Mouse (Mus musculus): ENCODE measurements at regions not wholly inside any gene's neighbourhood (a gene's known extent, or its start where the extent isn't known, plus 50 kb on each side); places are given as distances from the start of the nearest gene placed in this dataset.

DNA sequence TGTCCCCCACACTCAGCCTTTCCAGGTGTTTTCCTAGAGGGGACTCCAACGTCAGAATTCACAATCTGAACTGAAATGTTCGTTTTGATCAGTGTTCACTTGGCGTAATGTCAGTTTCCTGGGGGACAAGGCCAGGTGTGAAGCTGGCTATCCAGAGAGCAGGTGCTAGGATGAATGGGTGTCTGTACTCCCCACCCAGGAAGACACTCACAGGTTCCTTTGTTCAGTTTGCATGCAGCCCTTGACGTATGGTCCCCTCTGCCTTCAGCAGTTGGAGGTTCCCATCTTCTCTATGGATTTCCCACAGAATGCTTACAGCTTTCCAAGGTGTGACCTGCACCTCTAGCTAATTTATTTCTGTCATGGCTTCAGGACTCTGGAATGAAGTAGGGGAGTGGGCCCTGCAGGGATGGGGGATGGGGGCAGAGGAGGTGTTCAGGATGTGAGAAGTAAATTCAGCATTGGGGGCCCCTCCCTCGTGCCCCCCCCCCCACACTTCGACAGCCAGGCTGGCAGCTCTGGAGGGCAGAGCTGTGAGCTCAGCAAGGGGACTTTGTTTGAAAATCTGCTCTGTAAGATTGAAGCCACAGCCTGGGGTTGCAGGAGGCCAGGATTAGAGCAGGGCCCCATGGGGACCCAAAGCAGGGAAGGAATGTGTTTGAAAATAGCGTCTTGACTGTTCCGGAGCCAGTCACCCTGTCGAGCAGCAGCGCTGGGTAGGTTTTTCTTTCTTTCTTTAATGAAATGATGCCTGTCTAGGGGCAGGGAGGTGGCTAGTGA lies 173.2 kb upstream of the Ubash3b start:
- no peaks in the 10 kb centered on the region for H3K79me3 ChIP-seq (ENCODE audit: low read depth)
- H3ac ChIP-seq (ENCODE audit: control insufficient read depth, insufficient read length, low read depth), result no peak overlapping the region
- no peaks in the 10 kb centered on the region for H3K27me3 ChIP-seq (ENCODE audit: control insufficient read depth, insufficient read depth, insufficient read length)
- H3K36me3 ChIP-seq (ENCODE audit: control insufficient read depth, insufficient read depth), result no peaks in the 10 kb centered on the region
- H3K79me2 ChIP-seq (ENCODE audit: control insufficient read depth, insufficient read depth), result no peaks in the 10 kb centered on the region
- no peak overlapping the region for H3K4me3 ChIP-seq (ENCODE audit: insufficient read depth, poor library complexity, severe bottlenecking)
- no peak for TF ChIP-seq USF1 (IDR thresholded peaks at IDR 0.05; ENCODE audit: low read depth)

DNA sequence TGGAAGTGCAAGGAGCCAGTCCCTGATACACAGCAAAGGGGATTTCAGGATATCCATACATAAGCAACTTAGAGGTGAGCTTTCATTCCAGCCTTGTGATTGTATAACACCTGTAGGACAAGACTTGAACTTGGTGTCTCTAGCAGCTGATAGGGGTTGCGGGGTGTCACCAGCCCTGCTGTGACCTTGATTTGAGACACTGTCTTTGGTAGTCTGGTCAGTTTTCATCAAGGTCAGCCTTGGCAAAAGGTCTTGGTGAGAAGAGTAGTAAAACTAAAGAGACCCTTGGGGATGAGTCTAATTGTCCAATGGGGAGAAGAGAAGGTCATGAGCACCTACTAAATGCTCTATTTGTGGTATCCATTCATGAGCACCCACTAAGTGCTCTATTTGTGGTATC lies 172.0 kb upstream of the Ubash3b start:
- Histone ChIP-seq H3K36me3 (ENCODE audit: control insufficient read depth, insufficient read depth) (no peaks in the 10 kb centered on the region), H3K27me3 (ENCODE audit: control insufficient read depth, insufficient read depth, insufficient read length) (no peaks in the 10 kb centered on the region), H3ac (ENCODE audit: control insufficient read depth, insufficient read length, low read depth) (no peak overlapping the region), H3K79me3 (ENCODE audit: low read depth) (no peaks in the 10 kb centered on the region), H3K79me2 (ENCODE audit: control insufficient read depth, insufficient read depth) (no peaks in the 10 kb centered on the region), H3K4me3 (ENCODE audit: insufficient read depth, poor library complexity, severe bottlenecking) (no peak overlapping the region)
- TF ChIP-seq USF1 (IDR thresholded peaks at IDR 0.05; ENCODE audit: low read depth) (no peak), MYOD1 (IDR thresholded peaks at IDR 0.05; ENCODE audit: control insufficient read depth, insufficient read length, low read depth) (no peak), FOSL1 (IDR thresholded peaks at IDR 0.05; ENCODE audit: insufficient read depth, low read length, poor library complexity, severe bottlenecking) (no peak), CTCF (IDR thresholded peaks at IDR 0.05; ENCODE audit: control insufficient read depth, insufficient read depth, insufficient read length) (no peak), MYOG (IDR thresholded peaks at IDR 0.05; ENCODE audit: control insufficient read depth, extremely low read depth, insufficient read length) (no peak), CEBPB (IDR thresholded peaks at IDR 0.05; ENCODE audit: low read depth) (no peak), MAX (IDR thresholded peaks at IDR 0.05) (no peak)

DNA sequence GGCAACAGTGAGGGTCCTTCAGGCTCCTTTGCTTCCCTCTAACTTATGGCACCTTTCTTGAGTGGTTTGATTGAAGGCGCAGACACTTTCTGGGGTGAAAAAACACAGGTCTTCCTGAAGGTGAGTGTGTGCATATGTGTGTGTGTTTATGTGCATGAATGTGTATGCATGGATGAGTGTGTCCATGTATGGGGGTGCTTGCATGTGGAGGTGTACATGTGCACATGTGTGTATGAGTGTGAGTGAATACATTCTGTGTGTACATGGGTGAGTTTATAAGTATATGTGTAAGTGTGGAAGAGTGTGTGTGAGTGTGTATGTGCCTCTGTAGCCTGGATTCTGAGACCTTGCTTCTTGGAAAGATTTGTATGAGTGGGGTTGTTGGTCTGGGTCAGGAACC lies 167.5 kb upstream of the Ubash3b start:
- Histone ChIP-seq H3K36me3 (ENCODE audit: control insufficient read depth, insufficient read depth) (no peaks in the 10 kb centered on the region), H3K79me3 (ENCODE audit: low read depth) (no peaks in the 10 kb centered on the region), H3ac (ENCODE audit: control insufficient read depth, insufficient read length, low read depth) (no peak overlapping the region), H3K27me3 (ENCODE audit: control insufficient read depth, insufficient read depth, insufficient read length) (no peaks in the 10 kb centered on the region), H3K4me3 (ENCODE audit: insufficient read depth, poor library complexity, severe bottlenecking) (no peak overlapping the region), H3K79me2 (ENCODE audit: control insufficient read depth, insufficient read depth) (no peaks in the 10 kb centered on the region)
- TF ChIP-seq MYOD1 (IDR thresholded peaks at IDR 0.05; ENCODE audit: control insufficient read depth, insufficient read length, low read depth) (no peak), CTCF (IDR thresholded peaks at IDR 0.05; ENCODE audit: control insufficient read depth, insufficient read depth, insufficient read length) (no peak), CEBPB (IDR thresholded peaks at IDR 0.05; ENCODE audit: low read depth) (no peak), USF1 (IDR thresholded peaks at IDR 0.05; ENCODE audit: low read depth) (no peak)

DNA sequence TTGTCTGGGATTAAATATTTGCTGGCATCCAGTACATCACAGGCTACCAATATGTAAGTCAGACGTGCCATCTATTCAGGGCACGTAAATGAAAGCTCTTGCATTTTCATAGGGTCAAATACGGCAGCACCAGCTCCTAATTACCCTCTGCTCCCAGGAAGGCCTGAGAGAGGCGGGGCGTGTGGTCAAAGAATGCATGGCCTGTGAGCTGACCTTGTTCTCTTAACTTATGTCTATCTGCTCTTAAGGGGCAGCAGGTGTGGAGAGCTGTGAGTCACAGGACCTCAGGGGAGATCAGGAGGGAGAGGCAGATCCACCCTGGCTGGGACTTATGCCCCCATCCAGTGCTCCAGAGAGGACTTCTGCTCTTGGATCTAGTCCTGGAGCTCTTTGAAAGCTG lies 167.0 kb upstream of the Ubash3b start:
- H3K79me3 ChIP-seq (ENCODE audit: low read depth), result no peaks in the 10 kb centered on the region
- H3ac ChIP-seq (ENCODE audit: control insufficient read depth, insufficient read length, low read depth), result no peak overlapping the region
- H3K36me3 ChIP-seq (ENCODE audit: control insufficient read depth, insufficient read depth), result no peaks in the 10 kb centered on the region
- TF ChIP-seq CEBPB (IDR thresholded peaks at IDR 0.05; ENCODE audit: low read depth) (no peak), MAX (IDR thresholded peaks at IDR 0.05) (no peak), MYOD1 (IDR thresholded peaks at IDR 0.05; ENCODE audit: control insufficient read depth, insufficient read length, low read depth) (no peak), CTCF (IDR thresholded peaks at IDR 0.05; ENCODE audit: control insufficient read depth, insufficient read depth, insufficient read length) (no peak), FOSL1 (IDR thresholded peaks at IDR 0.05; ENCODE audit: insufficient read depth, low read length, poor library complexity, severe bottlenecking) (no peak), MYOG (IDR thresholded peaks at IDR 0.05; ENCODE audit: control insufficient read depth, extremely low read depth, insufficient read length) (no peak), USF1 (IDR thresholded peaks at IDR 0.05; ENCODE audit: low read depth) (no peak)
- H3K4me3 ChIP-seq (ENCODE audit: insufficient read depth, poor library complexity, severe bottlenecking), result no peak overlapping the region
- no peaks in the 10 kb centered on the region for H3K79me2 ChIP-seq (ENCODE audit: control insufficient read depth, insufficient read depth)
- H3K27me3 ChIP-seq (ENCODE audit: control insufficient read depth, insufficient read depth, insufficient read length), result no peaks in the 10 kb centered on the region

DNA sequence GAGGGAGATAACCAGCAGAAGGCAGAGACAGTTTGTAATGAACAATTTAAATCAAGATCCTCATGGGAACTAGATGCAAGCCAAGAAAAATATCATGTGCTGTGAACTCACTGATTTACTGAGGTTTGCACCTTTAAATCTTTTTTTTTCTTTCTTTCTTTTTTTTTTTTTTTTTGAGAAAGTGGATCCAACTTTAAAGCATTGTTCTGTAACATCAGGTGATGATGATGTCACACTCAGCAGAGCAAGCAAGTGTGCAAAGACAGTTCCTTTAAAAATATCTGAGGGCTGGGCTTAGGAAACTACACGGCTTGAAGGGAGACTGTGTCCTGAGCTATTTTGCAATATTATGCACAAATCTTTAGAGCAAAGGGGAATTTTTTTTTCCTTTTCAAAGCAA lies 166.6 kb upstream of the Ubash3b start:
- H3K79me3 ChIP-seq (ENCODE audit: low read depth), result no peaks in the 10 kb centered on the region
- no peak for TF ChIP-seq MYOD1 (IDR thresholded peaks at IDR 0.05; ENCODE audit: control insufficient read depth, insufficient read length, low read depth)
- no peak for TF ChIP-seq CTCF (IDR thresholded peaks at IDR 0.05; ENCODE audit: control insufficient read depth, insufficient read depth, insufficient read length)
- H3K36me3 ChIP-seq (ENCODE audit: control insufficient read depth, insufficient read depth), result no peaks in the 10 kb centered on the region
- no peaks in the 10 kb centered on the region for H3K27me3 ChIP-seq (ENCODE audit: control insufficient read depth, insufficient read depth, insufficient read length)
- H3K79me2 ChIP-seq (ENCODE audit: control insufficient read depth, insufficient read depth), result no peaks in the 10 kb centered on the region
- H3K4me3 ChIP-seq (ENCODE audit: insufficient read depth, poor library complexity, severe bottlenecking), result no peak overlapping the region
- H3ac ChIP-seq (ENCODE audit: control insufficient read depth, insufficient read length, low read depth), result no peak overlapping the region

DNA sequence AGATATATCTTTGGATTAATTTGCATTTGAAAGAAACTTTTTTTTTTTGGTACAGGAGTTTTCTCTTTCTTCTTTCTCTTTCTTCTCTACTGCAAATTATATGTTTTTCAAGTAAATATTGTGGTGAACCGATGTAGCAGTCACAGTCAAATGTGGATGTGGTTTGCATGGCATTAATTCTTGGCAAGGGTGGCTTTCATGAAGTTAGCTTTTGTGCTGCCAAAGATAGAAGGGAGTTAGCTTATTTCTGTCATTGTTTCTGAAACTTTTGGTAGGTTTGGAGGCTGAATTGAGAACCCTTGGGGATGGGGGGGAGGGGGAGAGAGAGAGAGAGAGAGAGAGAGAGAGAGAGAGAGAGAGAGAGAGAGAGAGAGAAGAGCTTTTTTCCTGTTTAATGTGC lies 166.1 kb upstream of the Ubash3b start:
- TF ChIP-seq MAX (IDR thresholded peaks at IDR 0.05) (no peak), USF1 (IDR thresholded peaks at IDR 0.05; ENCODE audit: low read depth) (no peak), CTCF (IDR thresholded peaks at IDR 0.05; ENCODE audit: control insufficient read depth, insufficient read depth, insufficient read length) (no peak), MYOG (IDR thresholded peaks at IDR 0.05; ENCODE audit: control insufficient read depth, extremely low read depth, insufficient read length) (no peak), MYOD1 (IDR thresholded peaks at IDR 0.05; ENCODE audit: control insufficient read depth, insufficient read length, low read depth) (no peak), CEBPB (IDR thresholded peaks at IDR 0.05; ENCODE audit: low read depth) (no peak), FOSL1 (IDR thresholded peaks at IDR 0.05; ENCODE audit: insufficient read depth, low read length, poor library complexity, severe bottlenecking) (no peak)
- H3K4me3 ChIP-seq (ENCODE audit: insufficient read depth, poor library complexity, severe bottlenecking), result no peak overlapping the region
- H3K36me3 ChIP-seq (ENCODE audit: control insufficient read depth, insufficient read depth), result no peaks in the 10 kb centered on the region
- no peaks in the 10 kb centered on the region for H3K79me3 ChIP-seq (ENCODE audit: low read depth)
- no peaks in the 10 kb centered on the region for H3K27me3 ChIP-seq (ENCODE audit: control insufficient read depth, insufficient read depth, insufficient read length)
- H3ac ChIP-seq (ENCODE audit: control insufficient read depth, insufficient read length, low read depth), result no peak overlapping the region
- H3K79me2 ChIP-seq (ENCODE audit: control insufficient read depth, insufficient read depth), result no peaks in the 10 kb centered on the region

Data from C2C12 (cell line).